Mouse (Mus musculus) right cerebral cortex, postnatal 25 days (tissue): ENCODE data around the gene Ntn5.
A peak's percentile ranks its signal among the peaks of the same experiment; 100 is the strongest.
"Not testable (repeated sequence)": the region's sequence is repeated elsewhere in the genome, so short reads cannot be mapped to it uniquely, and the experiment has no call there.

ENCODE experiments used
- DNase-seq: peaks from one replicate; pipeline ENCODE4 v3.0.0; 2022

Gene Ntn5

DNA sequence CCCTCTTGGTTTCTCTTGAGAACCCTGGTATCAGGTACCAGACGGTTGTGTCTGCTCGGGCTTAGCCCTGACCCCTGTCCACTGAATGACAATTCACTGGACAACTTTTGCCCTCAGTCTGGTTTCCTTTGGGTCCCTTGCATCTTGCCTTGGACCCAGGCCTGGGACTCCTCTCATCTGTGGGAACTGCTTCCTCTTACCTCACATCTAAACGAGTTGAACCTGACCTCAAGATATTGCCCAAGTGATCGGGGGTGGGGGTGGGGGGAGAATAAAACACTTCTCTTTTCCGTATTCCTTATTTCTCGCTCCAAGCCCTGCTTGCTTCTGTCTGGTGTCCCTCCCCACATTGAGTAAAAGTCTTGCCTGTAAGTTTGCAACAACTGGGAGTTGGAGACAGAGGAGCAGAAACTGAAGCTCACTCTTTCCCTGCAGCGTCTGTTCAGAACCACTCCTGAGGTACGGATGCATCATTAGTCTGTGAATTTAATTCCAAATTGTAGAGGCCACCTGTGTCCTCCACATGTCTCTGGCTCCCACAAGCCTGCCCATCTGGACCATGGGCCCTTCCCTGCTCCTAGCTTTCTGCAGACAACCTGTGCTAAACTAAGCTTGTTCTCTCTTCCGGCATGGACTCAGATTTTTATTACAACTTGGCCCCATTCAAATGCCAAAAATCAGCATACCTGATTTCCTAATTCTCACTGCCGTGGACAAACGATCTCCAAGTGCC is 22.9 kb upstream of the Ntn5 start:
- no peak for DNase-seq

DNA sequence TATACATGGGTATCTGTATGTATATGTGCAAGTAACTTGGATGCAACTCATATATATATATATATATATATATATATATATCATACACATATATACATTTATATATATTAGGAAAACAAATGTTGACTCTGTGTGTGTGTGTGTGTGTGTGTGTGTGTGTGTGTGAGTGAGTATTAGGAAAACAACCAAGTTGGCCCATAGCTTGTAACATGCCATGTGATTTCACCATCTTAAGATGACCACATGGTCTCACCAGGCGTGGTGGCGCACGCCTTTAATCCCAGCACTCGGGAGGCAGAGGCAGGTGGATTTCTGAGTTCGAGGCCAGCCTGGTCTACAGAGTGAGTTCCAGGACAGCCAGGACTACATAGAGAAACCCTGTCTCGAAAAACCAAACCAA is 22.1 kb upstream of the Ntn5 start:
- DNase-seq, result not testable (repeated sequence)

GRCm38 (mm10) chr7:45665303-45666138 is 18.3 kb upstream of the Ntn5 start:
- no peak for DNase-seq

- DNase-seq, result no peak
Measured at GRCm38 (mm10) chr7:45666161-45666560, 17.7 kb upstream of the Ntn5 start, which contains the start of gene Fut2. Gene Fut2, minus strand, starts transcription at chr7:45666394.

DNA sequence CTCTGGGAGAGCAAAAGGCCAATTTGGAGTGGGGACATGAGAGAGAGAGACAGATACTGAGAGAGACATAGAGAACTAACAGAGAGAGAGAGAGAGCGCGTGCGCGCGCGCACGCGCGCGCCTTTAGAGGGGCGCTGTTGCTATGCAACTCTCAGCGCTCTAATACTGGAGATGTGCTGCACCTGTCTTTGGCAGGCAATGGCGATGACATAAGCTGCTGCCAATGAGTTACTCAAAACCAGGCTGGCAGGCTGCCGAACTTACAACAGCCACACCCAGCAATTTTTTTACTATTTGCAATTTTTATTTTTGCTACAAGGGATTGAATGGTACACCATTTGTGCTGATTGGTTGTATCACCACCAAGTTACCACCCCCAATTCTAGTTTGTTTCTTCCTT is 16.1 kb upstream of the Ntn5 start:
- DNase-seq, result peak; percentile 31

GRCm38 (mm10) chr7:45668921-45669320 is 14.9 kb upstream of the Ntn5 start:
- no peak for DNase-seq

DNA sequence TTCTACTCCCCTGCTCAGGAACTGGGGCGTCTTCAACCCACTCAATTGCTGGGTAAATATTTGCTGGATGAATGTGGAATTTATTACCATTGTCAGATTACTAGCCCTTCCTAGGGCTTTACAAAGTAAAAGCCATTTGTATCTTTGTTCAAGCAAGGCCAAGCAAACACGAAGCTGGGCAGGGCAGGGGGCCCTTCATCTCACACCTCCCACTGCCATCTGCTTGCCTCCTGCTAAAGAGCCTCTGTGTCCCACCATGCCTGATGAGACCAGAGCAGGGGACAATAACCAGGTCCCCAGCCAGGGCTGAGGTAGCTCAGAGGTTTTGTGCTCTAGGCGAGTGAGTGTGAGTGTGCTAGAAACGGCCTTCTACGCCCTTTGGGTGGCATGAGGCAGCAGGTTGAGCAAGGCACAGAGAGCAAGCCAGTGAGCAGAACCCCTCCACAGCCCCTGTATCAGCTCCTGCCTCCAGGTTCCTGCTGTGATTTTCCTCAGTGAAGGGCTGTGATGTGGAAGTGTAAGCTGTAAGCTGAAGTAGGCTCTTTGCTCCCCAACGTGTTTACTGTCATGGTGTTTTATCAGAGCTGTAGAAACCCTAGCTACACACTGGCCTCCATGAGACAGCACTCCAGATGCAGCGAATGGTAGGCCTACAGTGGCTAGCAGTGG is 6.1 kb upstream of the Ntn5 start:
- DNase-seq, result no peak

DNA sequence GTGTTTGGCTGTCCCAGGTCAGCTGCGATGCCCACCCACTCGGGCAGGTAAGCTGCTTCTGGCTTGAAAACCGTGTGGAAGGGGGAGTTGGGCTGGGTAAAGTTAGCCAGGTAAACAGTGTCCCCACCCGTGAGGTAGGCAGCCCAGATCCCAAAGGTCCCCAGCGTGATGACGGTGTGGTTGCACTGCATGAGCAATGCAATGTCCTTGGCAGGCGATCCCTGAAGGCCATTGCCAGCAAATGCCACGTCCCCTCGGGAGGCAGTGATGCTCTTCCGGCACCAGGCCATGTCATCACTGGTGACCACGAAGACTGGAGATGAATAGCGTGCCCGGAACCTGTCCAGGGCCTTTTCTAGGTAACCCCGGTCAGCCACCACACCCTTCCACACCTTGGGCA is 5.3 kb upstream of the Ntn5 start:
- DNase-seq, result no peak

DNA sequence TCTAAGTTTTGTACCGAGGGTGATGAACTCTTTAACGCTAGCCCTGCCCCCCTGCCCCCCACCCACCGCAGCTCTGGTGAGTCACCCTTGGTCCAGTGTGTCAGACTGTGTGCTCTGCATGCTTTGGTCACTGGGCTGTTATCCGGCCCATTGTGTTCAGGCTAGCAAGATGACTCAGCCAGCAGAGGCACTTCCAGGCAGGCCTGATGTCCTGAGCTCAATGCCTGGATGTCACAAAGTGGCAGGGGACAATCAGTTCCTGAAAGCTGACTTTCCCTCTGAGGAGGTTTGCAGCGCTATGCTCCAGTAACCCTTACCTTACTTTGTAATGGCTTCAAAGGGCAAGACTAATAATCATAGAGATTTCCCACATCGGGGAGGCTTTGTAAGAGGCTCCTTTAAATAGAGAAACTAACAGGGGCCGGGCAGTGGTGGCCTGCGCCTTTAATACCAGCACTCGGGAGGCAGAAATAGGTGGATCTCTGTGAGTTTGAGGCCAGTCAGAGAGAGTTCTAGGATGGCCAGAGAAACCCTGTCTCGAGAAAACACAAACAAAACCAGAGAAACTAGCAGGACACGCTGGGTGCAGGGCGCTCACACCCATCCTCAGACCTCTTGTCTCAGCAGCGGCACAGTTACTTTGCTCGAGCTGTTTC is 3.7 kb upstream of the Ntn5 start:
- no peak for DNase-seq

- DNase-seq, result no peak
Measured at GRCm38 (mm10) chr7:45681046-45681736, 2.6 kb upstream of the Ntn5 start.

- peak; percentile 84 for DNase-seq
Measured at GRCm38 (mm10) chr7:45682144-45683126, 1.4 kb upstream of the Ntn5 start.

GRCm38 (mm10) chr7:45685811-45686210 is 2.0 kb downstream of the Ntn5 start:
- DNase-seq, result no peak

DNA sequence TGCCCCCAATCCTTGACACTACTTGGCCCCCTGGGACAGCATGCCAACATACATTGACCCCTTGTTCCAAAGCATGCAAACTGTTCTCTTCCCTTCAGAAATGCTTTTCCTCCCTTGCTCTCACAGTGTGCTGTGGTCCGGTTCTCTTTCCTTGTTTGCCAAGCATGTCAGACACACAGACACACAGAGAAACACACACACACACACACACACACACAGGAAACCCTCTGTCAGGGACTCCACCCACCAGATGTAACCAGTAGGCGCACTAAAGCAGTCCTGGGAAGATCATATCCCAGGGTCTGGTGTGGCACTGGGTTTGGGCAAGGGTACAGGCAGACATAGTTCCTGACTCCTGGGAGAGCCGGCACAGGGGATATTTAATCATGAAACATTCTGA is 3.0 kb downstream of the Ntn5 start:
- no peak for DNase-seq

GRCm38 (mm10) chr7:45689099-45689498 is 5.3 kb downstream of the Ntn5 start:
- no peak for DNase-seq

GRCm38 (mm10) chr7:45689800-45690199 is 6.0 kb downstream of the Ntn5 start:
- no peak for DNase-seq

DNA sequence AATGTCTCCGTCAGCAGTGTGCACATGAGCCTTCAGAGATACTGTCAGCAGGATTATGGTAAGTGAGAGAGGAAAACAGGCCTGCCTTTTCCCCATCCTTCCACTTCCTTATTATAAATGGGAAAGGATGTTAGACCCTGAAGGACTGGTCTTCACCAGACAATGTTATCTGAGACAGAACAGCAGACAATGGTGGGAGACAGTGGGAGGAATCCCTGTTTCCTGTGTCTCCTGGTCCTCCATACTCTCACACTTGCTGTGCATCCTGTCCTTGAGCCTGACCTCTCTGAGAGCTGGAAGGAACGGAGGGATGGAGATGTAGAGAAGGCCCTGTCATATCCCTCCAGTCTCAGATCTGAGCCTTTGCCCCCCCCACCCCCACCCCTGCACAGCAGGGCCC is 8.5 kb downstream of the Ntn5 start:
- no peak for DNase-seq

- no peak for DNase-seq
Measured at GRCm38 (mm10) chr7:45693921-45694591, 10.2 kb downstream of the Ntn5 start, which contains the start of gene Sec1. Gene Sec1, minus strand, starts transcription at chr7:45694402.

DNA sequence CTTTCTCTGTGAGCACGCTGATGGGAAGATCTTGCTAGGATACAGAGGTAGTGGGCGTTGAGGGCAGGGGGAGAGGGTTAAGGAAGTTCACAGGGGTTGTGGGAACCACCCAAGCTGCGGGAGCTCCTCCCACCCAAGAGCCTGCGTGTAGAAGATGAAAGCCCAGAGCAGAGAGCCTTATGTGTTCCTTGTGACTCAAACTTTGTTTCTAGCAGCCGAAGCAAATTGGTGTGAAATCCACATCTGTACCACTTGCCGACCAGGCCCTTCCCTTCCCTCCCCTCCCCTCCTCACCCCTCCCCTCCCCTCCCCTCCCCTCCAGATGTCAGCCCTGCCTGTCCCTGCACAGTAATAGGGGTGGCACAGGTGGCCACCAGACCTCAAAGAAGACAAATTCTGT is 11.3 kb downstream of the Ntn5 start:
- no peak for DNase-seq

DNA sequence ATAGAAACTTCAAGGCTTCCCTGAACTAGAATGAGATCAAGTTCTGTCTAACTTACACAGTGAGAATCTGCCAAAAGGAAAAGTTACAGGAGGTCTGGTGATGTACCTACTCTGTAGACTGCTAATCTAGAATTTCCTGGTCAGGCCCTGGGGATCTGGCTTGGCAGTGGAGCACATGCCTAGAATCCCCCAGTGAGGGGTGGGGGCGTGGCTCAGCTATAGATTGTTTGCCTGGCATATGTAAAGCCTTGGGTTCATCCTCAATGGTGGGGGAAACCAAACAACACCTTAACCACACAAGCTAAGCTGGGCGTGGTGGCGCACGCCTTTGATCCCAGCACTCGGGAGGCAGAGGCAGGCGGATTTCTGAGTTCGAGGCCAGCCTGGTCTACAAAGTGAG is 14.1 kb downstream of the Ntn5 start:
- DNase-seq, result no peak

DNA sequence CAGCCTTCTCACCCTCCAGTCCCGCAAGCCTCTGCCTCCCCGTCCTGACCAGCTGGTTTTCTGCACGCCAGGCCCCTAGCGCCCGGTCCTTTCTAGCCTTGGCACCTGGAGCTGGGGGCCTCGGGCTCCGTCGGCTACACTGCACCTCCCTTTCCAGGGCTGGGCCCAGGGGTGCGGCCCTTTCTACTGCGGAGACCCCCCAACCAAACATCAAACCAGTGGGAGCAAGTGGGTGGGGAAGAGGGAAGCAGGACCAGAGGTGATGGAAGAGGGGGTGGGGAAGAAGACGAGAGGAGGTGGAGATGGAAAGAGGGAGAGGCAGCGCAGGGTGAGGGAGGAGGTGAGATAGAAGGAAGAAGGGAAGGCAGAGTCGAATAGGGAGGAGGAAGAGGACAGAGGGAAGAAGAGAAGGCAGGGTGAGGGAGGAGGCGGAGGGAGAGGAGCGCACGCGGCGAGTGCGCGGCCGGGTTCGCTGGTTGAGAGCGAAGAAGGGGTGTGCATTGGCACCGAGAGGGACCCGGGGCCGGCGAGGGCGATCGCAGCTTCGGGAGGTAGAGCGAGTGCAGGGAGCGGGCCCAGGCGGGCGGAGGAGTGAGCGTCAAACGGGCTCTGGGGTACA is 15.8 kb downstream of the Ntn5 start, which contains the start of gene Car11:
Gene Car11 (plus strand): TSS at position 321 of the 619 bp plus-strand sequence.
- DNase-seq, result peak; percentile 59
